Mouse (Mus musculus) myocyte (in vitro differentiated cells): ENCODE measurements around the gene Lrrc75a. TPM values are rescaled to one million over a fixed set of nuclear protein-coding genes. Genes with fewer than 3 reads are reported as not detected.

Experiments
- H3K27me3 ChIP-seq: one replicate; pipeline ENCODE4 v1.6.1; 2011; ENCODE audit not compliant: control insufficient read depth, insufficient read depth, insufficient read length
- H3K36me3 ChIP-seq: one replicate; pipeline ENCODE4 v1.6.1; 2011; ENCODE audit not compliant: control insufficient read depth, insufficient read depth
- H3K4me2 ChIP-seq: one replicate; pipeline ENCODE4 v1.6.1; 2011; ENCODE audit warnings: low read depth, control low read depth
- H3K4me3 ChIP-seq: one replicate; pipeline ENCODE4 v1.5.1; 2011; ENCODE audit warnings: mild to moderate bottlenecking, control low read depth, moderate library complexity
- H3K79me2 ChIP-seq: one replicate; pipeline ENCODE4 v1.6.1; 2011; ENCODE audit not compliant: control insufficient read depth, insufficient read depth
- H3ac ChIP-seq: one replicate; pipeline ENCODE4 v1.6.1; 2011; ENCODE audit not compliant: control insufficient read depth, insufficient read length
- CEBPB ChIP-seq: IDR thresholded peaks from 2 replicates; pipeline ENCODE4 v1.6.1; 2011; ENCODE audit warnings: mild to moderate bottlenecking, moderate library complexity; ENCODE audit not compliant: poor library complexity, insufficient read depth, severe bottlenecking
- E2F4 ChIP-seq: IDR thresholded peaks from one replicate; pipeline ENCODE4 v1.6.1; 2011; ENCODE audit warnings: mild to moderate bottlenecking, control low read depth, moderate library complexity; ENCODE audit not compliant: insufficient read depth
- MAX ChIP-seq: IDR thresholded peaks from one replicate; pipeline ENCODE4 v1.6.1; 2011; ENCODE audit warnings: low read depth, mild to moderate bottlenecking, control low read depth
- MYOD1 ChIP-seq, 3 experiments: IDR thresholded peaks; one replicate each; pipeline ENCODE4 v1.6.1; 2011; ENCODE audit warnings: control low read depth in 2 of 3, low read depth in 2 of 3, mild to moderate bottlenecking in 2 of 3, moderate library complexity in 1 of 3; ENCODE audit not compliant: insufficient read length in 2 of 3, control insufficient read depth in 1 of 3
- MYOG ChIP-seq, 3 experiments: IDR thresholded peaks; one replicate each; pipeline ENCODE4 v1.6.1; 2011; ENCODE audit warnings: control low read depth in 2 of 3, low read depth in 2 of 3, mild to moderate bottlenecking in 2 of 3; ENCODE audit not compliant: insufficient read length in 2 of 3, control insufficient read depth in 1 of 3, insufficient read depth in 1 of 3
- POLR2A ChIP-seq: IDR thresholded peaks from one replicate; pipeline ENCODE4 v1.6.1; 2011; ENCODE audit warnings: low read depth, mild to moderate bottlenecking, control low read depth, moderate library complexity; ENCODE audit not compliant: insufficient read length
- POLR2AphosphoS2 ChIP-seq: IDR thresholded peaks from one replicate; pipeline ENCODE4 v1.6.1; 2011; ENCODE audit warnings: low read depth, control low read depth; ENCODE audit not compliant: insufficient read length
- REST ChIP-seq: IDR thresholded peaks from one replicate; pipeline ENCODE4 v1.6.1; 2011; ENCODE audit warnings: mild to moderate bottlenecking, control low read depth, moderate library complexity; ENCODE audit not compliant: insufficient read depth, insufficient read length
- SRF ChIP-seq: IDR thresholded peaks from one replicate; pipeline ENCODE4 v1.6.1; 2011; ENCODE audit warnings: low read depth; ENCODE audit not compliant: control insufficient read depth, insufficient read length
- TCF12 ChIP-seq: IDR thresholded peaks from one replicate; pipeline ENCODE4 v1.6.1; 2011; ENCODE audit warnings: mild to moderate bottlenecking, control low read depth; ENCODE audit not compliant: poor library complexity, insufficient read depth, severe bottlenecking
- TCF3 ChIP-seq: IDR thresholded peaks from one replicate; pipeline ENCODE4 v1.6.1; 2011; ENCODE audit warnings: low read depth, control low read depth; ENCODE audit not compliant: insufficient read length
- USF1 ChIP-seq: IDR thresholded peaks from one replicate; pipeline ENCODE4 v1.6.1; 2011; ENCODE audit warnings: low read depth, mild to moderate bottlenecking, control low read depth, moderate library complexity
- polyA plus RNA-seq: library from polyadenylated mRNA; unstranded; fragments of >200 nt; fragmentation: generic; extraction: Trizol; gene quantifications from one replicate; pipeline ENCODE4 v1.2.1, GENCODE M21; 2012; ENCODE audit warnings: missing spikeins

Gene Lrrc75a
- polyA plus RNA-seq, 1 experiment, result 19.5 TPM

DNA sequence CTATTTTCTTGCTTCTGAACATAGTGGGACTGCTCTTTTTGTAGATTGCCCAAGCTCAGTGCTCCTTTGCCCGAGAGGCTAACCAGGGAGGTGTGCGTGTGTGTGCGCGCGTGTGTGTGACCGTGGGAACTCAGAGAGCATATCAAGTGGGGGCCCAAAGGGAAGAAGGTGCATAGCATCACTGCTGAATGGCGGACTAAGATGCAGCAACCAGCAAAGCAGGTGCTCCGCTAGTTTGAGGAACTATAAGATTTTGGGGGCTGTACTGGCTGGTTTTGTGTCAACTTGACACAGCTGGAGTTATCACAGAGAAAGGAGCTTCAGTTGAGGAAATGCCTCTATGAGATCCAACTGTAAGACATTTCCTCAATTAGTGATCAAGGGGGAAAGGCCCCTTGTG, 27.2 kb downstream of the Lrrc75a start:
- H3K36me3 ChIP-seq, result peaks cover 5% of the 10 kb centered on the region
- H3K4me3 ChIP-seq, result no peak overlapping the region
- TF ChIP-seq TCF12 (no peak), MYOD1 (IDR thresholded peaks at IDR 0.05; ENCODE audit: control insufficient read depth in 1 of 3, insufficient read length in 2 of 3, low read depth in 2 of 3) (no peak), POLR2AphosphoS2 (no peak), POLR2A (no peak), USF1 (no peak), MYOG (IDR thresholded peaks at IDR 0.05; ENCODE audit: control insufficient read depth in 1 of 3, insufficient read depth in 1 of 3, insufficient read length in 2 of 3, low read depth in 2 of 3) (no peak), CEBPB (no peak), E2F4 (no peak), MAX (no peak), SRF (no peak), REST (no peak), TCF3 (no peak)
- H3K4me2 ChIP-seq, result no peak overlapping the region
- no peak overlapping the region for H3ac ChIP-seq
- H3K79me2 ChIP-seq, result no peaks in the 10 kb centered on the region
- H3K27me3 ChIP-seq, result no peaks in the 10 kb centered on the region

DNA sequence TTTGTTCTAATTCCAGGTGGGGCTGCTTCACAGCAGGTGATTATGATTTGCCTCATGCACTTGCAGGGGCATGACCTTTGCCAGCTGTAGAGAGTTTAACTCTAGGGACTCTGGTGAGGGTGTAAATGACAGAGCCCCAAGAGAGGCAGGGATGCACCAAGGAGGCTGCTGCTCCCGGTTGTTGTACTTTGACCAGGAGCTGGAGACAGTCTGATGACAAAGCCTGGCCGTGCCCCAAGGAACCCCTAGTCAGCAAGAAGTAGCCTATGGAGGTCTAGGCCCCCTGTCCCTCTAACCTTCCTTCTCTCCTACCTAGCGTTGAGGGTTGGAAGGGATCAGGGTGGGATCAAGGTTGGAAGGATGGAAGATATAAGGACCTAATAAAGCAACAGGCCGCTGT, 32.9 kb downstream of the Lrrc75a start:
- peaks cover 5% of the 10 kb centered on the region for H3K36me3 ChIP-seq
- H3K4me2 ChIP-seq, result no peak overlapping the region
- no peak overlapping the region for H3ac ChIP-seq
- TF ChIP-seq TCF3 (no peak), E2F4 (no peak), MYOG (IDR thresholded peaks at IDR 0.05; ENCODE audit: control insufficient read depth in 1 of 3, insufficient read depth in 1 of 3, insufficient read length in 2 of 3, low read depth in 2 of 3) (no peak), MYOD1 (IDR thresholded peaks at IDR 0.05; ENCODE audit: control insufficient read depth in 1 of 3, insufficient read length in 2 of 3, low read depth in 2 of 3) (no peak), SRF (no peak), CEBPB (no peak), USF1 (no peak), REST (no peak)
- H3K79me2 ChIP-seq, result no peaks in the 10 kb centered on the region
- no peaks in the 10 kb centered on the region for H3K27me3 ChIP-seq
- no peak overlapping the region for H3K4me3 ChIP-seq

DNA sequence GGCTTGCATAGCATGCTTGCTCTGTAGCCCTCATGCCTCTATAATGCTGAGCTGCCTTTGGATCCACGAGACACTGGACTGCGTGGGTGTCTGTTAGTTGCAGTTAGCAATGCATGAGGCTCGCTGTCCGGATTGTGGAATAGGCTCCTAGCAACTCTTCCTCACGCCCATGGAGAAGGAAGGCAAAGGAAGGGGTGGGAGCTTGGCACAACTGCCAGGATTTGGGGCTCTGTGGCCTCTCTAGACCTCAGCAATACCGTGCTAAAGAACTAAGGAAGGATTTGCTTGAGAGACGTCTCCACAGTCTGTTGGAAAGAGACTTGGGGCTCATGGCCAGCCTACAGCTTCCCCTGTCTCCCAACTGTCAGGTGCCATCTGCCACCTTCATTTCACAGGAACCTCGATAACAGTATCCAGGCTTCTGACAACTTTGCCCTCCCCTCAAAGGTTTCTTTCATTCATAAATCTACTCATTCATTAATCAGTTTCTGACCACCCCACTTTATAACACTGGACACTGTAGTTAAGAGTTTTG, 33.4 kb downstream of the Lrrc75a start:
- no peaks in the 10 kb centered on the region for H3K79me2 ChIP-seq
- TF ChIP-seq POLR2A (no peak), POLR2AphosphoS2 (no peak), TCF12 (no peak), CEBPB (no peak), TCF3 (no peak), E2F4 (no peak), REST (no peak), MYOG (IDR thresholded peaks at IDR 0.05; ENCODE audit: control insufficient read depth in 1 of 3, insufficient read depth in 1 of 3, insufficient read length in 2 of 3, low read depth in 2 of 3) (no peak), MAX (no peak), USF1 (no peak), MYOD1 (IDR thresholded peaks at IDR 0.05; ENCODE audit: control insufficient read depth in 1 of 3, insufficient read length in 2 of 3, low read depth in 2 of 3) (no peak)
- no peak overlapping the region for H3ac ChIP-seq
- H3K4me3 ChIP-seq, result no peak overlapping the region
- no peaks in the 10 kb centered on the region for H3K27me3 ChIP-seq
- peaks cover 5% of the 10 kb centered on the region for H3K36me3 ChIP-seq
- no peak overlapping the region for H3K4me2 ChIP-seq

DNA sequence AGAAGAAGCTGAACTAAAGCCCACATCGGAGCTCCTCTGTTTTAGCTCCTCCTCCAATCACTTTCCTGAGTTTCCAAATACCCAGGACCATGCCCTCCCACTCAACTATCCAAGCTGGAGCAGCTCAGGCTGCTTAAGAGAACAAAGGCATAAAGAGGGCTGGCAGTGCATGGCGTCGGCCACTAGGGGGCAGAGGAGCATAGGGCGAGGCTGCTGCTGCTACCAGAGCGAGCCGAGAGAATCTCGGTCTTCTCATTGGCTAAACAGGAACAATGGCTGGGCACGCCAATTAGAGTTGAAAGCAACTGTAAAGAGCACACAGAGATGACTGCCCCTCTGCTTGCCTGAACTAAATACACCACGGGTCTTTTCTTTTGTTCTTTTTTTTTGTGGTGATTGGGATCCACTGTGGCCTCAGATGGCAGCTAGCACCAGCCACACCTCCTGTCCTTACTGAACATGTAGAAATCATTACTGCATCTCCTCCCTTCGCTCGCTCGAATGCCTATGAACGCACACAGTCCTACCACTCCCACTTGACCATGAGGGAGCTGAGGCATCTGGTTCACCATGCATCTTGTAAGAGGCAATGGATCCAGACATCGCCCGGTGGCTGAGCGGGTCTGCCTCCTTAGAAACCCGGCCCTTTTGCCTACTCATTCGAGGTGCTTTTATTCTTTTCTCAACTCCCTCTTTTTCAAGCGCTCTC, 34.5 kb downstream of the Lrrc75a start:
- no peak for TF ChIP-seq MYOG (IDR thresholded peaks at IDR 0.05; ENCODE audit: control insufficient read depth in 1 of 3, insufficient read depth in 1 of 3, insufficient read length in 2 of 3, low read depth in 2 of 3)
- TF ChIP-seq SRF, result no peak
- peak in 1 of 3 experiments; percentile 28 for TF ChIP-seq MYOD1 (IDR thresholded peaks at IDR 0.05; ENCODE audit: control insufficient read depth in 1 of 3, insufficient read length in 2 of 3, low read depth in 2 of 3)
- TF ChIP-seq CEBPB, result no peak
- TF ChIP-seq E2F4, result no peak
- no peak for TF ChIP-seq POLR2A
- TF ChIP-seq MAX, result no peak
- peak; percentile 42 for TF ChIP-seq POLR2AphosphoS2
- TF ChIP-seq USF1, result no peak
- H3K27me3 ChIP-seq, result no peaks in the 10 kb centered on the region
- H3K4me3 ChIP-seq, result no peak overlapping the region
- peaks cover 5% of the 10 kb centered on the region for H3K36me3 ChIP-seq
- no peaks in the 10 kb centered on the region for H3K79me2 ChIP-seq
- peak overlapping the region; percentile 39 for H3K4me2 ChIP-seq
- no peak overlapping the region for H3ac ChIP-seq
